Mouse (Mus musculus) hindbrain, postnatal 0 days (tissue): ENCODE measurements around the gene Tjp3. TPM values are rescaled to one million over a fixed set of nuclear protein-coding genes. Genes with fewer than 3 reads are reported as not detected.

Source experiments
- ATAC-seq: fragments of 200-750 bp; cut with Nextera tagmentation; 2 replicates; pipeline ENCODE4 v1.8.0; 2017; ENCODE audit warnings: mild to moderate bottlenecking, moderate TSS enrichment, moderate library complexity
- DNase-seq: peaks from one replicate; pipeline ENCODE4 v3.0.0-alpha.2; 2015; ENCODE audit warnings: low spot score
- H3K27ac ChIP-seq: fragments of 300-500 bp; sonication (generic); 2 replicates; pipeline ENCODE4 v1.5.1; 2014; ENCODE audit warnings: mild to moderate bottlenecking
- H3K27me3 ChIP-seq: fragments of 300-500 bp; sonication (generic); 2 replicates; pipeline ENCODE4 v1.6.1; 2014; ENCODE audit warnings: low read length, mixed read lengths; ENCODE audit not compliant: insufficient read depth
- H3K36me3 ChIP-seq: fragments of 300-500 bp; sonication (generic); 2 replicates; pipeline ENCODE4 v1.6.1; 2014; ENCODE audit warnings: low read length, mixed read lengths; ENCODE audit not compliant: insufficient read depth
- H3K4me1 ChIP-seq: fragments of 300-500 bp; sonication (generic); 2 replicates; pipeline ENCODE4 v1.6.1; 2014; ENCODE audit warnings: antibody characterized with exemption, low read length, mixed read lengths; ENCODE audit not compliant: insufficient read depth
- H3K4me2 ChIP-seq: fragments of 300-500 bp; sonication (generic); 2 replicates; pipeline ENCODE4 v1.6.1; 2014; ENCODE audit warnings: low read depth, mild to moderate bottlenecking, low read length, moderate library complexity, mixed read lengths
- H3K4me3 ChIP-seq: fragments of 300-500 bp; sonication (generic); 2 replicates; pipeline ENCODE4 v1.5.1; 2014; ENCODE audit warnings: low read length
- H3K9ac ChIP-seq: fragments of 300-500 bp; sonication (generic); replicated peaks from 2 replicates; pipeline ENCODE4 v1.6.1; 2014; ENCODE audit warnings: mild to moderate bottlenecking, low read length, moderate library complexity, mixed read lengths
- H3K9me3 ChIP-seq: fragments of 300-500 bp; sonication (generic); 2 replicates; pipeline ENCODE4 v1.6.1; 2016; ENCODE audit warnings: low read length, mixed read lengths
- CTCF ChIP-seq: IDR thresholded peaks from 2 replicates; pipeline ENCODE4 v1.5.1; 2016; ENCODE audit warnings: antibody characterized with exemption, control low read depth, low read depth
- WGBS: fragments of 180-500 bp; shearing (Covaris S2); extraction: QIAGEN DNeasy Blood & Tissue Kit; methylation state at CpG from one replicate; pipeline ENCODE4 v1.1.7; 2014; 5-methylcytosine and 5-hydroxymethylcytosine counted together
- polyA plus RNA-seq: library from polyadenylated mRNA; unstranded; fragments of >200 nt; fragmentation: Nextera tagmentation; extraction: Ambion mirVana; gene quantifications from 2 replicates; pipeline ENCODE4 v1.2.1, GENCODE M21; 2015
- total RNA-seq: library from RNA; depleted of rRNA; stranded (reverse); fragments of >200 nt; gene quantifications from 2 replicates; pipeline ENCODE4 v1.2.3, GENCODE M21; 2014

The Tjp3 gene
- total and polyA plus RNA-seq, 2 experiments from 2014 or later = 3.9 to 6.0 TPM

GRCm38 (mm10) chr10:81259225-81259884, 32.0 kb downstream of the Tjp3 start:
- 34% methylated on average over 21 of the region's 21 CpGs for WGBS
- TF ChIP-seq CTCF = no peak
- H3K9ac ChIP-seq = 0 out of 2 replicates have a peak overlapping the region, but pooled peaks have one; percentile 19
- H3K4me2 ChIP-seq = no peak overlapping the region; the same call in 1 of the 2 replicates
- no peak overlapping the region for H3K27ac ChIP-seq
- no peak overlapping the region for H3K4me3 ChIP-seq
- H3K9me3 ChIP-seq = no peaks in the 10 kb centered on the region
- H3K4me1 ChIP-seq = peaks cover 21% of the 10 kb centered on the region
- no peaks in the 10 kb centered on the region for H3K27me3 ChIP-seq
- peaks cover 5% of the 10 kb centered on the region; the same call in 1 of the 2 replicates for H3K36me3 ChIP-seq
- ATAC-seq (peak; percentile 18; the same call in 1 of the 2 replicates), DNase-seq (peak; percentile 44)

GRCm38 (mm10) chr10:81257158-81258039, 34.0 kb downstream of the Tjp3 start:
- no peaks in the 10 kb centered on the region for H3K36me3 ChIP-seq
- TF ChIP-seq CTCF = no peak
- peak overlapping the region; percentile 54 for H3K4me3 ChIP-seq
- peaks cover 21% of the 10 kb centered on the region for H3K4me1 ChIP-seq
- H3K27ac ChIP-seq = no peak overlapping the region; the same call in 1 of the 2 replicates
- 2% methylated on average over 62 of the region's 62 CpGs for WGBS
- no peak for ATAC-seq
- H3K4me2 ChIP-seq = peak overlapping the region; percentile 83
- DNase-seq = peak; percentile 56
- peak overlapping the region; percentile 57 for H3K9ac ChIP-seq
- H3K9me3 ChIP-seq = no peaks in the 10 kb centered on the region
- H3K27me3 ChIP-seq = no peaks in the 10 kb centered on the region

- no peak overlapping the region for H3K9ac ChIP-seq
- no peak overlapping the region for H3K4me2 ChIP-seq
- H3K4me1 ChIP-seq = peaks cover 19% of the 10 kb centered on the region
- H3K4me3 ChIP-seq = no peak overlapping the region
- DNase-seq (no peak), ATAC-seq (no peak)
- peaks cover 6% of the 10 kb centered on the region; the same call in 1 of the 2 replicates for H3K36me3 ChIP-seq
- no peak for TF ChIP-seq CTCF
- H3K27me3 ChIP-seq = no peaks in the 10 kb centered on the region
- no peaks in the 10 kb centered on the region for H3K9me3 ChIP-seq
- 62% methylated on average over 1 of the region's 1 CpGs for WGBS
- H3K27ac ChIP-seq = no peak overlapping the region
Measured at GRCm38 (mm10) chr10:81254886-81255285, 36.5 kb downstream of the Tjp3 start.

GRCm38 (mm10) chr10:81252424-81253419, 38.7 kb downstream of the Tjp3 start, which contains the start of gene Matk:
Matk (plus strand) TSS chr10:81252935.
- ATAC-seq = peak; percentile 80

GRCm38 (mm10) chr10:81249442-81249841, 41.9 kb downstream of the Tjp3 start:
- no peak for TF ChIP-seq CTCF
- H3K36me3 ChIP-seq = peaks cover 10% of the 10 kb centered on the region; the same call in 1 of the 2 replicates
- no peaks in the 10 kb centered on the region for H3K27me3 ChIP-seq
- WGBS = 81% methylated on average over 8 of the region's 8 CpGs
- no peak for DNase-seq
- no peak overlapping the region for H3K9ac ChIP-seq
- no peak overlapping the region for H3K4me3 ChIP-seq
- no peaks in the 10 kb centered on the region for H3K9me3 ChIP-seq
- no peaks in the 10 kb centered on the region for H3K4me1 ChIP-seq
- no peak overlapping the region for H3K4me2 ChIP-seq
- ATAC-seq = no peak
- no peak overlapping the region for H3K27ac ChIP-seq

More at GRCm38 (mm10) chr10:81252424-81253419, 38.7 kb downstream of the Tjp3 start, which contains the start of gene Matk:
- Histone ChIP-seq H3K36me3 (peaks cover 10% of the 10 kb centered on the region; the same call in 1 of the 2 replicates), H3K4me3 (peak within 1 kb of the TSS; percentile 24), H3K4me1 (peaks cover 7% of the 10 kb centered on the region; the same call in 1 of the 2 replicates), H3K9me3 (no peaks in the 10 kb centered on the region), H3K27me3 (no peaks in the 10 kb centered on the region), H3K9ac (peak within 1 kb of the TSS; percentile 44; the same call in 1 of the 2 replicates), H3K27ac (peak within 1 kb of the TSS; percentile 78), H3K4me2 (peak within 1 kb of the TSS; percentile 59)
- 7% methylated on average over 43 of the region's 44 CpGs for WGBS
- TF ChIP-seq CTCF = peak; percentile 54
- peak; percentile 86 for DNase-seq
